Mouse (Mus musculus) liver, postnatal 0 days (tissue): ENCODE results near the gene Srsf2. TPM values are rescaled to one million over a fixed set of nuclear protein-coding genes. Genes with fewer than 3 reads are reported as not detected.

Source experiments
- ATAC-seq: fragments of 200-750 bp; cut with Nextera tagmentation; 2 replicates; pipeline ENCODE4 v1.8.0; 2017; ENCODE audit warnings: mild to moderate bottlenecking, moderate library complexity
- DNase-seq: peaks from one replicate; pipeline ENCODE4 v3.0.0-alpha.2; 2016
- H3K27ac ChIP-seq: fragments of 300-500 bp; sonication (generic); 2 replicates; pipeline ENCODE4 v1.5.1; 2014; ENCODE audit warnings: antibody characterized with exemption, moderate library complexity, mild to moderate bottlenecking, low read depth
- H3K27me3 ChIP-seq: fragments of 300-500 bp; sonication (generic); 2 replicates; pipeline ENCODE4 v1.6.1; 2014; ENCODE audit warnings: low read length, control low read depth, mixed read lengths; ENCODE audit not compliant: insufficient read depth
- H3K36me3 ChIP-seq: fragments of 300-500 bp; sonication (generic); replicated peaks from 2 replicates; pipeline ENCODE4 v1.6.1; 2014; ENCODE audit warnings: mild to moderate bottlenecking, control low read depth, low read length, moderate library complexity, mixed read lengths; ENCODE audit not compliant: insufficient read depth
- H3K4me1 ChIP-seq: fragments of 300-500 bp; sonication (generic); 2 replicates; pipeline ENCODE4 v1.6.1; 2014; ENCODE audit warnings: antibody characterized with exemption, mild to moderate bottlenecking, control low read depth; ENCODE audit not compliant: insufficient read depth
- H3K4me2 ChIP-seq: fragments of 300-500 bp; sonication (generic); 2 replicates; pipeline ENCODE4 v1.6.1; 2014; ENCODE audit warnings: low read depth, mild to moderate bottlenecking, low read length, moderate library complexity, mixed read lengths
- H3K4me3 ChIP-seq: fragments of 300-500 bp; sonication (generic); 2 replicates; pipeline ENCODE4 v1.5.1; 2014; ENCODE audit warnings: low read depth, low read length
- H3K9ac ChIP-seq: fragments of 300-500 bp; sonication (generic); replicated peaks from 2 replicates; pipeline ENCODE4 v1.6.1; 2014; ENCODE audit warnings: mild to moderate bottlenecking, moderate library complexity
- H3K9me3 ChIP-seq: fragments of 300-500 bp; sonication (generic); 2 replicates; pipeline ENCODE4 v1.6.1; 2016; ENCODE audit warnings: mild to moderate bottlenecking, control low read depth, low read length, mixed read lengths
- CTCF ChIP-seq: sonication (generic); IDR thresholded peaks from 2 replicates; pipeline ENCODE4 v1.5.1; 2016; ENCODE audit warnings: antibody characterized with exemption, low read depth
- EP300 ChIP-seq: IDR thresholded peaks from 2 replicates; pipeline ENCODE4 v1.6.1; 2016; ENCODE audit warnings: antibody characterized with exemption, low read depth, mild to moderate bottlenecking
- WGBS: fragments of 180-500 bp; shearing (Covaris S2); extraction: QIAGEN DNeasy Blood & Tissue Kit; methylation state at CpG from one replicate; pipeline ENCODE4 v1.1.7; 2014; ENCODE audit not compliant: insufficient replicate concordance; 5-methylcytosine and 5-hydroxymethylcytosine counted together
- polyA plus RNA-seq: library from polyadenylated mRNA; unstranded; fragments of >200 nt; fragmentation: Nextera tagmentation; extraction: Ambion mirVana; gene quantifications from 2 replicates; pipeline ENCODE4 v1.2.1, GENCODE M21; 2015

Gene Srsf2
- polyA plus RNA-seq, 1 experiment from 2014 or later = 302 TPM

DNA sequence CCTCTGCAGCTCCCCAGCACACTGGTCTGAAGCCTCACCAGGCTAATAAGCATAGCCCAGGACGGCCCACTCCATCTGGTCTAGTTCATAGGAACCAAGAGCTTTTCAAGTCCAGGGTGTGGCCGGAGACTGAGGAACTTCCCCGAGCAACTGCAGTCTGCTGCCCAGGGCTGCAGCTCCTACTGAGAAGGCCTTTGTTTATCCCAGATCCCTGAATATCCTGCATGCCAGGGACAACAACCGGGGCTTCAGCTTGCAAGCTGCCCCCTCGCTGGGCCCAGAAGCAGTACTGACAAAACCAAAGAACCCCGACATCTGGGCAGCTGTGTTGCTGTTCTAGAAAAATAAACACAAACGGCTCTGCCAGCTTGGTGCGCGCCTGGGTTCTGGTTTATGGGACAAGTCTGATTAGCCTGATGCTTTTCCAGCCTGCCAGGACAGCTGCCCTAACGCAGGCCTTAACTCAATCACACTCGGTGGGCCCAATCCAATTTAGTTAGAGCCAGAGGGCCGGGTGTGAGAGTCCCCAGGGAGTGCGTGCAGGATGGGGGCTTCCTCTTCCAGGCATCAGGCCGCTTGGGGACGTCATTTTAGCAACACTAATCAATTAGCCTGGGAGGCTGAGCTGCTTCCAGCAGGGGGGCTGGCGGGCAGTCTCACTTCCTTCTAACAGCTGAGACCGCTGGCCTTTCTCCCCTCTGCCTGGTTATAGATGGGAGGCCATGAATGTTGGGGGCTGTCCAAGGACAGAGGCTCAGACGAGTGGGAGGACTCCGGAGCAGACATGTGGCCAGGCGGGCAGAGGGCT is 38.6 kb downstream of the Srsf2 start:
- 0 out of 2 replicates have a peak, but pooled peaks have one; percentile 9 for ATAC-seq
- TF ChIP-seq CTCF (no peak), EP300 (no peak)
- Histone ChIP-seq H3K4me1 (peaks cover 8% of the 10 kb centered on the region), H3K4me3 (no peak overlapping the region), H3K4me2 (no peak overlapping the region), H3K27me3 (no peaks in the 10 kb centered on the region), H3K36me3 (no peaks in the 10 kb centered on the region), H3K9ac (no peak overlapping the region), H3K9me3 (no peaks in the 10 kb centered on the region), H3K27ac (0 out of 2 replicates have a peak overlapping the region, but pooled peaks have one; percentile 64)
- 47% methylated on average over 20 of the region's 20 CpGs for WGBS
- no peak for DNase-seq

GRCm38 (mm10) chr11:116813610-116814009 is 39.3 kb downstream of the Srsf2 start:
- Histone ChIP-seq H3K27ac (no peak overlapping the region), H3K4me2 (no peak overlapping the region), H3K4me1 (peaks cover 8% of the 10 kb centered on the region), H3K9ac (no peak overlapping the region), H3K27me3 (no peaks in the 10 kb centered on the region), H3K4me3 (no peak overlapping the region), H3K9me3 (no peaks in the 10 kb centered on the region), H3K36me3 (no peaks in the 10 kb centered on the region)
- DNase-seq = no peak
- WGBS = 86% methylated on average over 13 of the region's 13 CpGs
- no peak for ATAC-seq
- no peak for TF ChIP-seq CTCF
- no peak for TF ChIP-seq EP300

- no peaks in the 10 kb centered on the region for H3K9me3 ChIP-seq
- no peaks in the 10 kb centered on the region for H3K27me3 ChIP-seq
- WGBS = 73% methylated on average over 21 of the region's 21 CpGs
- ATAC-seq (no peak), DNase-seq (no peak)
- TF ChIP-seq CTCF (no peak), EP300 (no peak)
- H3K4me1 ChIP-seq = peaks cover 8% of the 10 kb centered on the region
- H3K9ac ChIP-seq = no peak overlapping the region
- H3K27ac ChIP-seq = no peak overlapping the region
- no peak overlapping the region for H3K4me3 ChIP-seq
- H3K4me2 ChIP-seq = no peak overlapping the region
- no peaks in the 10 kb centered on the region for H3K36me3 ChIP-seq
These were observed 39.9 kb downstream of the Srsf2 start for GRCm38 (mm10) chr11:116812793-116813529.

- Histone ChIP-seq H3K4me2 (peak overlapping the region; percentile 70), H3K27ac (no peak overlapping the region), H3K4me1 (peaks cover 8% of the 10 kb centered on the region), H3K9ac (no peak overlapping the region), H3K9me3 (no peaks in the 10 kb centered on the region), H3K4me3 (peak overlapping the region; percentile 24; the same call in 1 of the 2 replicates), H3K27me3 (no peaks in the 10 kb centered on the region), H3K36me3 (no peaks in the 10 kb centered on the region)
- WGBS = 10% methylated on average over 32 of the region's 32 CpGs
- TF ChIP-seq EP300 = no peak
- ATAC-seq = peak; percentile 65; the same call in 1 of the 2 replicates
- peak; percentile 44 for DNase-seq
These were observed 41.7 kb downstream of the Srsf2 start for GRCm38 (mm10) chr11:116810983-116811901.

DNA sequence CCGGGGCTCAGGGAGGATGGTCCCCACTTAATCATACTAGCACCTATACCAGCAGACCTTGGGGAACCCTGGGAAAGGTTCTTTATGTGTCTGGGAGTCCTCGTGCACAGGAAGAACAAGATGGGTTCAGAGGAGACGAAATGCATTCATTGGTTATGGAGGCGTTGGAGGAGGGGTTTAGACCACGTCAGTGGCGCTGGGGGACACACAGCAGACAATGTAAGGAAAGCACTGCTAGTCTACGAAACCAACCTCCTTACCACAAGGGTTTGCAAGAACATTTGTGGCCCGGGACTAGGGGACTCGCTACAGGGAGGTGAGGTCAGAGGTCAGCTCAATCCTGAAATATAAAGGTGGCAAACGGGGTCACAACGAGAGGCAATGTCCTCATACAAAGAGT is 42.4 kb downstream of the Srsf2 start:
- Histone ChIP-seq H3K36me3 (no peaks in the 10 kb centered on the region), H3K27me3 (no peaks in the 10 kb centered on the region), H3K4me3 (no peak overlapping the region), H3K4me1 (peaks cover 8% of the 10 kb centered on the region), H3K9ac (no peak overlapping the region), H3K9me3 (no peaks in the 10 kb centered on the region), H3K4me2 (no peak overlapping the region), H3K27ac (no peak overlapping the region)
- 70% methylated on average over 11 of the region's 11 CpGs for WGBS
- DNase-seq = no peak
- TF ChIP-seq EP300 (no peak), CTCF (no peak)
- no peak for ATAC-seq

- H3K27ac ChIP-seq = no peak overlapping the region
- H3K4me2 ChIP-seq = no peak overlapping the region
- WGBS = 77% methylated on average over 8 of the region's 8 CpGs
- peaks cover 4% of the 10 kb centered on the region for H3K4me1 ChIP-seq
- no peaks in the 10 kb centered on the region for H3K36me3 ChIP-seq
- H3K4me3 ChIP-seq = no peak overlapping the region
- DNase-seq = no peak
- ATAC-seq = no peak
- TF ChIP-seq CTCF = no peak
- TF ChIP-seq EP300 = no peak
- H3K27me3 ChIP-seq = no peaks in the 10 kb centered on the region
- no peak overlapping the region for H3K9ac ChIP-seq
- H3K9me3 ChIP-seq = no peaks in the 10 kb centered on the region
These were observed 43.4 kb downstream of the Srsf2 start for GRCm38 (mm10) chr11:116809520-116809919.
